Mouse (Mus musculus) 3134 (cell line): ENCODE results near the gene Mogat2.

Experiments used
- DNase-seq: peaks from one replicate; pipeline ENCODE4 v3.0.0-alpha.2; 2011; ENCODE audit warnings: low spot score; ENCODE audit not compliant: insufficient read length; ENCODE audit errors: extremely low read depth

Mogat2 gene

GRCm38 (mm10) chr7:99169717-99170403 lies 68.6 kb downstream of the Mogat2 start:
- no peak for DNase-seq
